Mouse (Mus musculus) right cerebral cortex, postnatal 10 days (tissue): Measurements from ENCODE around the gene Gprc5d.

Experiments
- DNase-seq, 2 experiments: peaks; one replicate each; pipeline ENCODE4 v3.0.0; 2021; ENCODE audit warnings: low spot score in 2 of 2

Gene Gprc5d

GRCm38 (mm10) chr6:135136439-135137161, 18.5 kb upstream of the Gprc5d start:
- DNase-seq = no peak

DNA sequence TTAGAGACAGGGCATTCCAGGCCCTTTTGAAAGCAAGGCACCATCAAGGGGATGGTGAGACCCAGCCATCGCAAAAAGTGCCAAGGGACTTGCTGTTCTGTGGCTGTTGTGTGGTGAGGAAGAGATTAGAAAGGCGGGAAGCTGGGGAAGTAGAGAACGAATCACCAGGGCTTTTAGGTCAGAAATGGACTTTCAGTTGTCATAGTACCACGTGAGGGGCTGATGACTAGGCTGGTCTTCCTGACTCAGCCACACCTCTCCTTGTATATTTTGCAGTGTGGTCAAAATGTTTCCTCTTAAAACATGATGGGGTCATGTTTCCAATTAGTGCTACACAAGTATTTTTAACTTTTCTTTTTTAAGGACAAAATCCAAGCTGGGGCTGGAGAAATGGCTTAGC, 17.7 kb upstream of the Gprc5d start:
- DNase-seq = no peak

- DNase-seq = no peak
Observed at GRCm38 (mm10) chr6:135133486-135133885, 15.4 kb upstream of the Gprc5d start.

GRCm38 (mm10) chr6:135133086-135133485, 15.0 kb upstream of the Gprc5d start:
- DNase-seq = no peak

GRCm38 (mm10) chr6:135124755-135125380, 6.8 kb upstream of the Gprc5d start:
- DNase-seq = no peak

DNA sequence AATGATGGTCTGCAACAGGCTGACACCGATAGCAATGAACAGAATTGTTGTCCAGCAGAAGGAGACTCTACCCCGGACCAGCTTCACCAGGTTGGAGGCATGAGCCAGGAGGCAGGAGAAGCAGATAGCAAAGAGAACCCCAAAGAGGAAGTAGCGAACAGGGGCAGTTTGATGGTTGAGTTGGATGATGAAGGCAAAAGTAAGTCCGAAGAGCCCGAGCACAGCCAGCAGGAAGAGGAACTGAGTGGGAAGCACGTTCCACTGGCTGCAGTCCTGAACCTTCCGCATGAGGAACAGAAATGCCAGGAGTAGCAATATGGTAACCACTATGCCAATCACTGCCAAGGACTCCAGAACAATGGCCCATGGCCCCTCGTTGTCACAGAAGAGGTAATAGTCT, 1.6 kb downstream of the Gprc5d start:
- no peak for DNase-seq

DNA sequence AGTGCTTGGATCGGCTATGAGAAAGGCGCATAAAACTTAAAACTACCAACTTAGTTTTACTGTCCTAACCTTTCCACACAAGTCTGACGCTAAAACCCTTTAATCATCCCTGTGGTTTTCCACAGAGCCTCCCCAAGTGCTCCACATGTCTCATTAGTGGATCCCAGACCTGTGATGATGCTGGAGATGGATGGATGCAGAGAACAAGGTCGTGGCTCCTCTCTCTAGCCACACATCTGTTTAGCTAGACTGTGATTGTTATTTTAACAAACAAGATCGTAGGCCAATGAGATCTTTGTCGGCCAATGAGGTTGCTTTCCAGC, 5.0 kb downstream of the Gprc5d start:
- DNase-seq = no peak

GRCm38 (mm10) chr6:135112411-135113113, 5.5 kb downstream of the Gprc5d start:
- DNase-seq = no peak

GRCm38 (mm10) chr6:135107014-135107413, 11.1 kb downstream of the Gprc5d start:
- no peak for DNase-seq

GRCm38 (mm10) chr6:135102736-135103303, 15.3 kb downstream of the Gprc5d start:
- no peak for DNase-seq

DNA sequence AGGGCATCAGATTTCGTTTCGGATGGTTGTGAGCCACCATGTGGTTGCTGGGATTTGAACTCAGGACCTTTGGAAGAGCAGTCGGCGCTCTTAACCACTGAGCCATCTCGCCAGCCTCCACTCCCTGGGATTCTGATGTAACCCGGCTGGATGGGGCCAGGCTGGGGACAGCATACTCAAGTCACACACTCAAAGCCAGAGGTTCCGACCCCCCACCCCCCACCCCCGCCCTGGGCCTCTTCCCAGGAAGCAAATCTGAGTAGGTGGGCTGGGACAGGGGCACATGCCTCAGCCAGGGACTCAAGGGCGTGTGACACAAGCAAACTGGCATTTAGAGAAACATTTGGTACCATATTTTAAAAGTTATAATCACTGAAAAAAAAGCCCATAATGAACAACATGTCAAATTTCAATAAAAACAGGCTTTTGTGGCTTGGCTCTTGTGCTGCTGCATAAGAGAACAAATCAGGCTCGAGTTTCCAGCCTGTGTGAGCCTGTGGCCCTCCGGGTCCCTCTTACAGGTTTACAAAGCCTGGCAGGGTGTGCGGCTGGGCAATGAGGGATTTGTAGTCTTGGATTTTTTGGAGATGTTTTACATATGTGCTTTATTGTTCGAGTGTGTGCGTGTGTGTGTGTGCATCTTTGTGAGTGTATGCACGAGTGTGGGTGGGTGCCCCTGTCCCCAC, 17.2 kb downstream of the Gprc5d start:
- DNase-seq = no peak

DNA sequence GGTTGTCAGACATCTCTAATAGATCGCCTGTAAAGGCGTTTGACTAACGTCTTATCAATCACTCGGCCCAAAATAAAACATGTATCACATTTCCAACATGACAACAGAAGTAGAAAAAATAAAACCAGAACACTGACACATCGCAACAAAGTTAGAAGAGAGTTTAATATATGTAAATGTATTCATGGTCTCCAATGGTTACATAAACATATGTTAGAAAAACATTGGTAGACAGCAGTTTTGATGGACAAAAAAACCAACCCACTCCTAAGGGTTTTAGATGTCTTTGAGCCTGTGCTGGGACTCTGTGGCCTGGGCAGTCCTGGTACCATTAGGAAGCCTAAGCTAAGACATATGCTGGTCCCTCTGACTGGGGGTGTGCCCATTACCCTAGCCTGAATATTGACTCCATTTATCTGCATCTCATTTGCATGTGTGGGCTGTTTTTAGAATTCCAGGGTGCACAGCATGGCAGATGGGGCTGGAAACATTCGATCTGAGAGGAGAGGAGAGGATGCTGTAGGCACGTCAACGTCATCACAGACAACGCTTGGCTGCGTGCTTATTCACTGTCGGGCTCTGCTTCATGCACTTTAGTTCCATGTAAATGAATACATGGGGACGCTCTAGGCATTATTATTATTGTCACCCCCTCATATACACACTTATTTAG, 25.1 kb downstream of the Gprc5d start:
- DNase-seq = peak; percentile 69 to 83

GRCm38 (mm10) chr6:135090661-135091060, 27.4 kb downstream of the Gprc5d start:
- DNase-seq = no peak

- DNase-seq = peak; percentile 65 to 72
Observed at GRCm38 (mm10) chr6:135089786-135090185, 28.3 kb downstream of the Gprc5d start.

DNA sequence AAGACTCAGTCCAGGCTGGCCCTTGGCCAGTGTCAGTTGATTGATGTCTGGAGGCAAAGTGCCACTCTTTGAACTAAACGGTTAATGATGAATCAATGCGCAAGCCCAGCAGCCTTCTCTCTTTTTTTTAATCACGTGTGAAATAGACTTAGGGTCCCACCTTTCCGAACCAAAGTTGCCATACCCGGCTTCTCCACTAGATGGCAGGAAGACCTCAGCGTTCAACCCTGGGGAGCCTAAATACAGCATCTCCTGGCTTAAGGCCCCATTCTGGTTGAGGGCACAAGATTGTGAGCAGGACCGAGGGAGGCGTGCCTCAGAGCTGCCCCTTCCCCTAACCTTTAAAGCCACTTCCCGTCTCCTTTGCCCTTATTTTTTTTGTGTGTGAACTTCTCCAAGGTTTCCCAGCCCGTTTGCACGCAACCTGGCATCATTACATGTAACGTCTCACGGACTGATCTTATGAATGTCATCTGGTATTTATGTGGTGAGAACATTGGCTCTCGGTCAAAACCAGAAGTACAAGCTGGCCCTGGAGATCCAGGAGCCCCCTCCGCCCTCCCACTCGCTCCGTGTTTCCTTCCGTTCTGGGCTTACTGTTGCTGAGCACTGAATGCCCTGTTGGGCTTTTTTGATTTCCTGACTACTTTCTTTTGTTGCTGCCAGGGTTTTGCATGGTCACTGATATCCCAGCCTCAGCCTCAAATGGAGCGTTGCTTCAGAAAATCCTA, 30.2 kb downstream of the Gprc5d start:
- peak; percentile 84 to 91 for DNase-seq

DNA sequence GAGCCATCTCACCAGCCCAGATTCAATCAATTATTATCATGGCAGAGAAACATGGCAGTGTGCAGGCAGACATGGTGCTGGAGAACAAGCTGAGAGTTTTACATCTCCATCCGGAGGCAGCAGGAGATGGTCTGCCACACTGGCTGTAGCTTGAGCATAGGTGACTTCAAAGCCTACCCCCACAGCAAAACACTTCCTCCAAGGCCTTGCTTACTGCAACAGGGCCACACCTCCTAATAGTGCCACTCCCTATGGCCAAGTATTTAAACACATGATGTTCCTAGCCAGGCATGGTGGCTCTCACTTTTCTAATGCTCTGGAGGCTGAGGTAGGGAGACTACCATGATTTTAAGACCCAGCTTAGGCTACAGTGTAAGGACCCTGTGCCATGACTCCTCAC, 32.4 kb downstream of the Gprc5d start:
- no peak for DNase-seq

DNA sequence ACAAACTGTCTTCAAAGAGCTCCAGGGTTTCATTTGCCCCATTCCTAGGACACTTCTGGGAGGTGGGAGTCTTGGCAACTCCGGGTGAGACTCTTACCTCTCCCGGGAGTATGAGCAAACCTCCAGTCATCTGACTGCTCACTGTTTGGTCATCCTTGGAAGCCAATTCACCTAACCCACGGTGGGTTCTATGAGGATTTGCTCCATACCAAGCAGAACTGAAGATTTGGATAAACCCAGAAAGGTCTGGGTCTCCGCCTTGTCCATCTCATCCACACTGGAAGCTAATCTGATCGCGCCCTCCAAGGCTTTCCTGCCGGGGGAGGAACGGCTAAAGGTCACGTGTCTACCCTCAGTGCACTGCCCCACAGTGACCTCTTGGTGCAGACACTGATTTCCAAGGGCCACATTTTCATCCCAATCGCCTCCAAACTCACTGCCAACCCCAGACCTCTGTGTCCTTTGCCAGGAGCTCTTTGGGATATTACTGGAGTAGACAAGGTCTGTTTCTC, 34.0 kb downstream of the Gprc5d start:
- DNase-seq = no peak

- DNase-seq = no peak
Observed at GRCm38 (mm10) chr6:135078420-135078819, 39.7 kb downstream of the Gprc5d start.

DNA sequence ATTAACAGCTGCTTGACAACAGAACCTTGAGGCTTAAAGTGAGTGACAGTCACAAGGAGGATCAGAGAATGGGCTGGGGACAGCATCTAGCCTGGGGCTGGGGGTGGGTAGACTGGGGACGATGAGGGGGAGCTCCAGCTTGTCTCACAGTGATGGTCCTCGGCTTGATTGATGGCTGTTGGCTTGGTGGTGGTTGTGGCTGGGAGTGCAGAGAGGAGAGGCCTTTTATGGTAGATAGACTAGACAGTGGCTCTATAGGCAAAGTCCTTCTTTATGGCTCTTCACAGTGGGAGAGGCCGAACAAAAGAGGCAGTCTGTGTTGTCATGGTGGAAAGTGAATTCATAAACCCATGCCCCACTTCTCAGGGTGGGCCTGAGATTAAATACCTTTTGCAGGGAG, 41.9 kb downstream of the Gprc5d start:
- DNase-seq = no peak

GRCm38 (mm10) chr6:135074405-135074947, 43.6 kb downstream of the Gprc5d start:
- DNase-seq = no peak
